Mouse (Mus musculus) NIH3T3 (cell line): ENCODE results near the gene Fam184b.
A peak's percentile ranks its signal among the peaks of the same experiment; 100 is the strongest.

Experiments used
- DNase-seq: peaks from one replicate; pipeline ENCODE4 v3.0.0-alpha.2; 2012; ENCODE audit warnings: low read depth

The Fam184b gene

GRCm38 (mm10) chr5:45513511-45513910 lies 125.9 kb downstream of the Fam184b start:
- DNase-seq = no peak

DNA sequence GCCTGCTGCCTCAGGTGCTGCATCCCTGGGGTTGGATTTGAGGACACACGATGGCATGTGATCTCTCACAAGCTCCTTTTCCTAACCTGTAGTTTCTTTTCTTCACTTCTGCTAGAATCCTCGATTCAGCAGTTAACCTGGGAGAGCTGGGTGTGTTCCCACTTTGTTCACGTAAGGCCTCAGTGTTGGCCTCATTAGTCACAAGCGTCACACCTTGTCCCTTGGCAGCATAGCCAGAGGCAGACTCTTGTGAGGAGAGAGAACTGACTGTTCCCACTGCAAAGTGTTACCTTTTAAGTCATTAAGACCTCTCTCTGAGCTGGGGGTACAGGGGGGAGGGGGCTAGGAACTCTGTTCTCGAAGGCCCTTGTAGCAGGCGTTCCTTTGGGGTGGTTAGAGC lies 126.5 kb downstream of the Fam184b start:
- DNase-seq = no peak

GRCm38 (mm10) chr5:45510071-45510470 lies 129.3 kb downstream of the Fam184b start:
- no peak for DNase-seq

- no peak for DNase-seq
Measured at GRCm38 (mm10) chr5:45497564-45497963, 141.8 kb downstream of the Fam184b start.

DNA sequence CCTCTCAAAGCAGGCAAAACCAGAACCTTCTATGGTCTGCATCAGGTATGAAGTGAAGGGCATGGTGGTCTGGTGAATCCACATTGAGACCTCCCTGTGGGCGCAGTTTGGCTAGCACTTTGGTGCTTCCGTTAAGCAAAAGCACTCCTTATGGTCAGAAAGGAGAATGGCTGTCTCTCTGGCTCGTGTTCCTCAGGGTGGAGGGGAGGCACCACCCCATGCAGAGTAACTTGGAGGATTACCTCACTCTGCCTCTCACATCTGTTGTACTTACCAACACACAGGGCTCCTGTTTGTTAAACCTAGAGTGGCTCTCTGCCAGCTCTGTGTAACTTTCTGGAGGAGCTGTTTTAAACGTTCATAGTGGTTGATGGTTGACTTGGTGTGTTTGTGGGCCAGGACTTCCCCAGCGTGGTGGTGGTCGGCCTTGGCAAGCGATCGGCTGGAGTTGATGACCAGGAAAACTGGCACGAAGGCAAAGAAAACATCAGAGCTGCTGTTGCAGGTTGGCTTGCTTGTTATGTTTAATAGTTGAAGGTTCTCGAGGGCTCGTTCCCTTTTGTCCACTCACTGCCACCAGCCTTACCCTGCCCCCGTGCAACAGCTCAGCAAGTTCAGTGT lies 142.4 kb downstream of the Fam184b start:
- DNase-seq = peak; percentile 40

DNA sequence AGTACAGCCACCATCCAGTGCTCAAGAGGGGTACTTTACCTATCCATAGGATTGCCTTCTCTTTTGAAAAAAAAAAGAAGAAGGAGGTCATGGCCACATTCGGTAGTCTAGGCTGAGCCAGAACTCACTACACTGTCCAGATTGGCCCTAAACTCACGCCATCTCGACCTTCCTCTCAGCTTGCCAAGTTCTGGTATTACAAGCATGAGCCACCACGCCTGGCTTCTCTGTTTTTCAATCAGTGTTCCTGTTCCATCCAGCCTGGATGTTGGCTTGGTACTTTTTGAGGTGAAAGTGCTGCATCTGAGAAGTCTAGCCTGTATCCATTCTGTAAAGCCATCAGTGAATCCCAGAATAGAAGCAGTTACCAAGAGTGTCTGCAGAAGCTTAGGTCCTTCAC lies 142.9 kb downstream of the Fam184b start:
- DNase-seq = no peak

DNA sequence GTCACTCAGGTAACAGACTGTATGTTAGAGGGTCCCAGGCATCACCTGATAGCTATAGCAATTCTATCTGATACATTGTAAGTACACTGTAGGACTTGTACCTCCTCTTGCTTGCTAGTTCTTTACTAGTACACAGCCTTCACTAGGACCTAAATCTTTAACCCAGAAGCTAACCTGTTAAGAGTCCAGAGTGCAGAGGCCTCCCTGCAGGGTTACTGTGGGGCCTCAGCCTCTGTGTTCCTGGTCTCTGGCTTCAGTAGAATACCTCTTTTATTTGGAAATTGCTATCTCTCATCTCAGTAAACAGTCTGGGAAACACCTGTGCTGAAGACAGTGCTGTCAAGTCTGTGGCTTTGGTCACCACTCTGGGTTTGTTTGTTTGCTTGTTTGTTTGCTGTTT lies 143.4 kb downstream of the Fam184b start:
- no peak for DNase-seq

GRCm38 (mm10) chr5:45495429-45495975 lies 143.9 kb downstream of the Fam184b start:
- DNase-seq = no peak

- no peak for DNase-seq
Measured at GRCm38 (mm10) chr5:45494093-45494755, 145.2 kb downstream of the Fam184b start.

GRCm38 (mm10) chr5:45493191-45494092 lies 146.0 kb downstream of the Fam184b start, which contains the start of gene Lap3:
TSS of gene Lap3 (plus strand) at chr5:45493374.
- peak; percentile 99 for DNase-seq

DNA sequence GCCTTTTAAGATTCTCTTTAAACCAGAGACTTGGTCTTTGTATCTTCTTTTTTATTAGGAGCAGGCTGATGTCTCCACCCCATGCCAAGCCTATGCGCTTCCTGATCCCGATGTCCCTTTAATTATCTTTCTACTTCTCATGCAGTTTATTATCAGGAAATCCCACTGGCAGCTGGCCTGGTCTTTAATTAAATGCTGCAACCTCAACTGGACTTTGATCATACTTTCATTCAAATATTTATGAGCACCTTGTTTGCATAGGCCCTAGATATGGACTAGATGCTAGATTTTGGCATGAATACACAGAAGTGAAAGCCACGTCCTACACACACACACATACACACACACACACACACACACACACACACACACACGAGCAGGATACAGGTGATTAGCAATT lies 147.6 kb downstream of the Fam184b start:
- no peak for DNase-seq

DNA sequence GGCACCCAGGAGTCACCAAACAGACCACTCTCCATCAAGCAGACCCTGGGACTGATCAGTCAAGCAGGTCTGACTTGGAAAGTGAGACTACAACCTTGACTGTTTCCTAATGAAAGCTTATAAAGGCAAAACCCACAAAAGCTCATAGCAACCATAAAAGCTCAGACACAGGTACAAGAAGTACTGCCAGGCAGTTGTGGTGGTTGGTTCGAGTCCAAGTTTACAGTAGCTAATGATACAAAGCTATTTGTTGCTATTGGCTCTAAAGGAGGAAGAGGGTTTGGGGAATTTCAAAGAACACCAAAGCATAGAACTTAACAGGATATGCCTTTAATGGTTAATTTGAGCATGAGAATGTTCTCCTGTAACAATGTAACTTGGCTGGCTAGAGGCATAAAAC lies 155.8 kb downstream of the Fam184b start:
- DNase-seq = no peak

- no peak for DNase-seq
Measured at GRCm38 (mm10) chr5:45482607-45483006, 156.8 kb downstream of the Fam184b start.

GRCm38 (mm10) chr5:45481125-45481524 lies 158.3 kb downstream of the Fam184b start:
- no peak for DNase-seq

DNA sequence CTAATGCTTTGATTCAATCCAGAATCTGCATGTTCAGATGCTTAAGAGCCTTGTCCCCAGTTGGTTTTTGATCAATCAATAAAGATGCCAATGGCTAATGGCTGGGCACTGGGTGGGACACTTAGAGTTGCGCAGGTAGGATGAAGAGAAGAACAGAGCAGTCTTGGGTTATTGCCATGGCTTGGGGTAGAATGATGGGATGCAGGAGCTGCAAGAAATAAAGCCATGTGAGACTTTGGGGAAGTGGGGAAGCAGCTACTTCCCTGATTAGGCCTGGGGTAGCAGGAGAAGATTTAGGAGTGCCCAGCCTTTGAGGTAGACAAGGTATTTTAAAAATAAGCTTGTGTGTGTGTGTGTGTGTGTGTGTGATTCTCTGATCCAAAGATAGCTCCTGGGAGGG lies 159.3 kb downstream of the Fam184b start:
- DNase-seq = no peak
